Mouse (Mus musculus) neutrophil, adult 59 days (primary cell): ENCODE data around the gene Prkaca. TPM values are rescaled to one million over a fixed set of nuclear protein-coding genes. Genes with fewer than 3 reads are reported as not detected.

ENCODE experiments used
- total RNA-seq, 2 experiments: library from RNA; stranded (reverse); gene quantifications; 1 replicate in 1 of 2; 2 replicates in 1 of 2; pipeline ENCODE4 v1.2.4; 2023

Prkaca gene
- 10 to 100 TPM; 33.3 to 34.6 TPM for total RNA-seq

GRCm38 (mm10) chr8:83972150-83973120 is at the start of gene Prkaca:
Prkaca (plus strand) TSS chr8:83972993.

GRCm38 (mm10) chr8:83955106-83955957 is 17.5 kb upstream of the Prkaca start, which contains the start of the genes Gm10644 and Asf1b:
Gm10644 (minus strand) TSS chr8:83955205.
Asf1b (plus strand) TSS chr8:83955507.

GRCm38 (mm10) chr8:83997511-83998141 is 24.8 kb downstream of the Prkaca start, which contains the start of gene Samd1:
Samd1 (plus strand) TSS chr8:83997672.

GRCm38 (mm10) chr8:84001281-84002000 is 28.6 kb downstream of the Prkaca start, which contains the start of gene 1700067K01Rik:
1700067K01Rik (plus strand) TSS chr8:84001502.

GRCm38 (mm10) chr8:84011705-84012498 is 39.1 kb downstream of the Prkaca start, which contains the start of gene 2210011C24Rik:
2210011C24Rik (minus strand) TSS chr8:84012171.

GRCm38 (mm10) chr8:84021096-84021495 is 48.3 kb downstream of the Prkaca start, which contains the start of gene Palm3:
Palm3 (plus strand) TSS chr8:84021471.

GRCm38 (mm10) chr8:84042066-84042947 is 69.5 kb downstream of the Prkaca start, which contains the start of gene Il27ra:
Il27ra (minus strand) TSS chr8:84042589.

GRCm38 (mm10) chr8:84044900-84045299 is 72.1 kb downstream of the Prkaca start, which contains the start of gene Rln3:
Rln3 (minus strand) TSS chr8:84045000.

Other genes starting within 250 kb of the Prkaca start
- gene Adgre5, start 231.7 kb upstream of the Prkaca start, total RNA-seq = 100 to 1,000 TPM; 678 to 747 TPM
- 1 to 10 TPM; 1.4 to 2.7 TPM for gene Adgrl1, start 72.9 kb upstream of the Prkaca start, total RNA-seq
- gene Gm10644, start 17.8 kb upstream of the Prkaca start, total RNA-seq = under 1 TPM in 1 of 2 experiments, not detected in 1; 0.26 TPM
- gene Asf1b, start 17.5 kb upstream of the Prkaca start, total RNA-seq = 10 to 100 TPM; 47.9 to 50.2 TPM
- 10 to 100 TPM; 35.0 to 52.0 TPM for gene Samd1, start 24.7 kb downstream of the Prkaca start, total RNA-seq
- not detected for gene 1700067K01Rik, start 28.5 kb downstream of the Prkaca start, total RNA-seq
- gene 2210011C24Rik, start 39.2 kb downstream of the Prkaca start, total RNA-seq = not detected
- gene Palm3, start 48.5 kb downstream of the Prkaca start, total RNA-seq = not detected
- 1 to 10 TPM in 1 of 2 experiments, under 1 TPM in 1; 0.89 to 2.0 TPM for gene Il27ra, start 69.6 kb downstream of the Prkaca start, total RNA-seq
- gene Rln3, start 72.0 kb downstream of the Prkaca start, total RNA-seq = not detected
- 1 to 10 TPM; 1.5 to 1.9 TPM for gene Gm10643, start 92.1 kb downstream of the Prkaca start, total RNA-seq
- 10 to 100 TPM; 35.4 to 36.8 TPM for gene Rfx1, start 93.8 kb downstream of the Prkaca start, total RNA-seq
- gene Dcaf15, start 131.8 kb downstream of the Prkaca start, total RNA-seq = 10 to 100 TPM; 23.7 to 28.3 TPM
- gene Podnl1, start 153.0 kb downstream of the Prkaca start, total RNA-seq = under 1 TPM in 1 of 2 experiments, not detected in 1; 0.31 TPM
- 10 to 100 TPM; 15.7 to 19.0 TPM for gene Cc2d1a, start 174.9 kb downstream of the Prkaca start, total RNA-seq
- under 1 TPM; 0.16 to 0.35 TPM for gene 4930432K21Rik, start 175.0 kb downstream of the Prkaca start, total RNA-seq
- gene Nanos3, start 212.2 kb downstream of the Prkaca start, total RNA-seq = not detected